Mouse (Mus musculus) G1E-ER4 (cell line): ENCODE data around the gene Gnat1. TPM values are rescaled to one million over a fixed set of nuclear protein-coding genes. Genes with fewer than 3 reads are reported as not detected.

ENCODE experiments used
- GATA1 ChIP-seq: IDR thresholded peaks from one replicate; pipeline ENCODE4 v1.8.0; 2012; ENCODE audit warnings: low read length, inconsistent platforms
- polyA plus RNA-seq: library from polyadenylated mRNA; stranded (reverse); fragments of >175 nt; gene quantifications from 2 replicates; pipeline ENCODE4 v1.2.3, GENCODE M21; 2012

Gnat1 gene
- polyA plus RNA-seq, 1 experiment = not detected

- TF ChIP-seq GATA1 = no peak
Observed at GRCm38 (mm10) chr9:107707701-107708438, 28.4 kb upstream of the Gnat1 start.

DNA sequence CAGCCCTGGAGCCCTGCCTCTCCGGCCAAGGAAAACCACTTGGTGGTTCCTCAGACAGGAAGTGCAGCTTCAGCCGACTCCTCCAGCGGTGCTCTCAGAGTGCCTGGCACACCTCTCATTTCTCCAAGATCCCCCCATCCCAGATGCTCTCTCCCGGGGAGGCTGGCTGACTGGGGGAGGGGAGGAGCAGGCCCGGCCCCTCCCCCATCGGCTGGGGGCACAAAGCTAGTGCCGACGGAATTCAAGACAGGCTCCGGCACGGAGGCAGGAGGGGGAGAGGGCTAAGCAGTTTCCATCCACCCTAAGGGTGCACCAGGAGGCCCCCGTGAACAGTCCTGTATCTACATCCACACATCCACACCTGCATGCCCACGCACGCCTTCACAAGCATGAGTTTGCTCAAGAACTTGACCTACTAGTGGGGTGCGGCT is 27.3 kb upstream of the Gnat1 start:
- TF ChIP-seq GATA1 = no peak

- TF ChIP-seq GATA1 = no peak
Observed at GRCm38 (mm10) chr9:107703337-107704122, 24.0 kb upstream of the Gnat1 start.

GRCm38 (mm10) chr9:107702606-107703185 is 23.2 kb upstream of the Gnat1 start:
- TF ChIP-seq GATA1 = no peak

DNA sequence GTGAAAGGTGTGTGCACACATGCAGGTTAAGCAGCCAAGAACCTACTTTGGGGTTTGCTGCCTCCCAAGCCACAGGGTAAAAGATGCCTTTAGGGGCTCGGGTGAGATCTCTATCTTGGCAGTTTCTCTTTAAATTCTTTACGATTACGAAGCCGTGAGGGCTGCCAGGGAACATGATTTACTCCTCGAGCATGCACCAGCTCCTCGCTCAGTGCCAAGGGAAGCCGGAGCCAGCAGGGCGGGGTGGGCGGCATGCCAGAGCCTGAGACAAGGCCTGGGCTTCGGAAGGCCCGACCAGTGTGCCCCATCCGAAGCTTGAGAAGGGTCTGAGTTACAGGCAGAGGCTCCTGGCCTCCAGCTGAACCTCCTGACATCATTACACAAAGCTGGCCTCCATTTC is 22.1 kb upstream of the Gnat1 start:
- TF ChIP-seq GATA1 = no peak

DNA sequence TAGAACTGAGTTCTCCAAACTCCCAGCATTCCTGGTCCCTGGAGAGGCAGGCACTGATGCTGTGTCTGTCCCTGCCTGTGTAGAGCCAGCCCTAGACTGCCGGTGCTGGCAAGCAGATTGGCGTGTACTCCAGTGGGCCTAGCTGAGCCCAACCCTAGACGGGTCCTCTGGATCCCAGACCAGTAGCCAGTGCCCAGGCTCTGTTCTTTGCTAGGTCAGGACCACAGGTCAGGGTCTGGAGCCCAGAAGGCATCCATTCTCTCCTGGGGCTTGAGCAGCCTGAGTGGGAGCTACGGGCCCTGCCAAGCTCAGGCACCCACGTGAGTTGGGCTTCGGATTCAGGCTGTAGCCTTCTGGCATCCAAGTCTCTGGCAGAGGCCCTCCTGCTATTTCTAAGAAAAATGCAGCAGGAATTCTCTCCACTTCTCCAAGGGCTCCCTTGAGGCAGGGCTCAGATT is 20.6 kb upstream of the Gnat1 start:
- no peak for TF ChIP-seq GATA1

GRCm38 (mm10) chr9:107699376-107699980 is 20.0 kb upstream of the Gnat1 start:
- TF ChIP-seq GATA1 = no peak

- no peak for TF ChIP-seq GATA1
Observed at GRCm38 (mm10) chr9:107698611-107699190, 19.2 kb upstream of the Gnat1 start.

DNA sequence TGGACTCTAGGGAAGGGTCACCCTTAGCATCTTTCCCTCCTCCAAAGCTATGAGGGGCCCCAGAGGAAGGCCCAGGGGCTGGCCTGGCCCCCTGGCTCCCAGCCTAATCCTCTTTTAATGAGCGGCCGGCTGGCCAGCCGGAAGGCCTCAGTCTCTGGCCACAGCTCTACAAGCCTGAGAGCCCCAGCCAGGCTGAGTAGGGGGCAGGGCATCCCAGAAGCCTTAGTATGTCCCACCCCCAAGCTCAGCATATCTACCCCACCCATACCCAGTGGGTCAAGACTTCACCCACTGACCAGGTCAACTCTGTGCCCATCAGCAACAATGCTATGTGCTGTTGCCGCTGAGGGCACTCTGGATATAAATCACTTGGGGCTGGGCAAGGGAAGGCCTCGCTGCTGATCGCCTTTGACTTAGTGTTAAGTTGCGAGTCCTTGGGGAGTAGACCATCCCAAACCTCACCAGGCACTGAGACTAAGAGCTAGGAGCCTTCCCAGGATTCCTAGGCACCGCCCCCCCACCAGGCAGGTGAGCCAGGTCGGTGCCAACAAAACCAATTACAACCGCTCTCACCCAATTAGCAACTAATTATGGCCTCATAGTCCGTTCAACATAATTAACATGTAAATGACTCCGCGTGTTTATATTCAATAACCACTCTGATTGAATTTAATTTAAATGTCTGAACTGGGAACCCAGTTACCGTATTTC is 18.5 kb upstream of the Gnat1 start:
- TF ChIP-seq GATA1 = no peak

DNA sequence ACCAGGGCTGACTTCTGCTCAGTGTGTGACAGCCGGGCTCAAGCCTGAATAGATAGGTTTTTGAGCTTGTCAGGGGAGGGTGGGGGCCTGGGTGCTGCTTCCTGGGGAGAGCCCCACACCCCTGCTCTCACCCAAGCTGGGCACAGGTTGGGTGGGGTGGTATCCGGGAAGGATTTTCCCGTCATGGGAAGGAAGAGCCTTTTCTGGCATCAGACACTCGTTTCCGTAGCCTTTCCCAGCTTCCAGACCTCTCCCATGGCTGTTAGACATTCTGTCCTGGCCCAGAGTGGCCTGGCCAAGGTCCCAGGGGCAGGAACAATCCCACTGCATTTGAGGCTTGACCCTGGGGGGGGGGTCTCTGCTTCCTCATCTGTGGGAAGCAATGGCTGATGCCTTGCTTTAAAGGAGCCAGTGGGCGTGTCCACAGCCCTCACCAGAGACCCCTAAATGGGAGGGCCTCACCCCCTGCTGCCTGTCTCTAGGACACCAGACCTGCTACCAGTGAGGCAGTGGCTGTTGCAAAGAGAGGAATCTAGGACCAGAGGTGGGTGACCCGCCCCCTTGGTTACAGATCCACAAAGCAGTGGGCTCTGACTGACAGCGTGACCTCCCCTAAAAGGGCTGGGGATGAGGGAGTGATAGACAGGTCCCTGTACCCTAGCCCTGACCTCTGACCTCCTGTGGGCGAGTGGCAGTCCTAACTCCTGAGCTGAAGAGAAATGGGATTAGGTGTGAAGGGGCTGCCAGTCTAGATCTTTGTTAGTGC is 17.5 kb upstream of the Gnat1 start:
- no peak for TF ChIP-seq GATA1

- no peak for TF ChIP-seq GATA1
Observed at GRCm38 (mm10) chr9:107696106-107696479, 16.6 kb upstream of the Gnat1 start.

DNA sequence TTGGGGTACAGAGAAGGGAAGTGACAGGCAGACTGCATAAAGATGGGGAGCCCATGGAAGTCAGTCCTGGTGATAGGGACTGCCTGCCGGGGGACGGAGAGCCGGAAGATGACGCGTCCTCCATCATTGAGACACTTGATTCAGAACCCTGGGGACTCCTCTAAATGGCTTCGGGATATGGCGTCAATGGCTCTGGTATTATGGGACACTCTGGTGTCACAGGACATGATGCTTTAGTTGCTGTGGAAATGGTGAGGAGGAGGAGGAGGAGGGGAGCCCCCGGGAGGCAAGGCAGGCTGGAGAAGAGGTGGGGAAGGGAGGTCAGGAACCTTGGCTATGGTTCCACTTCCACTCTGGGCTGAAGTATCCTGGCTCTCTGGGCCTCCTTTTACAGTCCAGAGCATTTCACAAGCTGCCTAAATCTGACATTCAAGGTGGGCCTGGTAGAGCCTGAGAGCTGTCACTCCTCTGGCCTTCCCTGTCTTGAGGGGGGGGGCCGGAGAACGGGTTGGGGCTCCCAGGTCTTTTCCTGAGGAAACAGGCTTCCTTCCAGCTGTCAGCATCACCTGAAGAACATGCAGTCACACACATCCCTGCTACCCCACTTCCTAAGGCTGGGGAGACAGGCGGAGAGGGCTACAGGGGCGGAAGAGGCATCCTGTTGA is 16.1 kb upstream of the Gnat1 start:
- TF ChIP-seq GATA1 = no peak

- no peak for TF ChIP-seq GATA1
Observed at GRCm38 (mm10) chr9:107694627-107695026, 15.1 kb upstream of the Gnat1 start.
